Mouse (Mus musculus): ENCODE data around the gene Ppp1r27.

Gene Ppp1r27

DNA sequence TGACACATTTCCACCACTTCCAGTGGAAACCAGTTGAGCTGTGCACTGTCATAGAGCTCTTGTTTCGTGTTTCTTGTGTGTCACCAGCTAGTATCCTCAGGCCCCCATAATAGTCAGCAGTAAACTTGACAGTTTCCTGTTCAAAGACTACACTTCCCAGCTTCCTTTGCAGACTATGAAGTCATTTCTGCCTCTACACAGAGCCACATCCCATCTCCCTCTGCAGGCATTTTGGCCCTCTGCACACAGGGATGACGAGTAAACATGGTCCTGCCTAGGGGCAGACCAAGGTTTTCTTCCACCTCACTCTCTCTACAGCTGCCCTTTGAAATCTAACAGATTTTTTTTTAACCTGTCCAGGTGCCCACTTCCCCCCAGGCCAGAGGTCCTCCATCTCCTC, 3.5 kb downstream of the Ppp1r27 start:
- in situ Hi-C loops (cut with MseI, MboI), result no loop called here

DNA sequence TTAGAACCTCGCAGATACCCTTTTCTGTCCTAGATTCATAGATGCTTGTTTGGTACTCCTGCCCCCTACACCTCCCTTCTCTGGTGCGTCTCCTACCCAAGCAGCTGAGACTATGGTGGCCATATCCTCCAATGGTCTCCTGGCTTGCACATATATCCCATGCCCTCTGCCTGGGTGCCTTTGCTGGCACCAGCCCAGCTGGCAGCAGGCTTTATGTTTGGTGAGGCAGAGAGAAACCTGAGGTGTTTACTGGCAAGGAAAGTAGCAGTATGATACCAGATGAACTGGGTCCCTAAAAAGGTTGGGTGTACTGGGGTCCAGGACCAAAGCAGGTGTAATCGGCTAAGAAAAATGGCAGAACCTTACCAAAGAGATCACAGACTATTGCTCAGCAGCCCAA, 5.0 kb downstream of the Ppp1r27 start:
- in situ Hi-C loops (cut with MseI, MboI), result no loop called here

DNA sequence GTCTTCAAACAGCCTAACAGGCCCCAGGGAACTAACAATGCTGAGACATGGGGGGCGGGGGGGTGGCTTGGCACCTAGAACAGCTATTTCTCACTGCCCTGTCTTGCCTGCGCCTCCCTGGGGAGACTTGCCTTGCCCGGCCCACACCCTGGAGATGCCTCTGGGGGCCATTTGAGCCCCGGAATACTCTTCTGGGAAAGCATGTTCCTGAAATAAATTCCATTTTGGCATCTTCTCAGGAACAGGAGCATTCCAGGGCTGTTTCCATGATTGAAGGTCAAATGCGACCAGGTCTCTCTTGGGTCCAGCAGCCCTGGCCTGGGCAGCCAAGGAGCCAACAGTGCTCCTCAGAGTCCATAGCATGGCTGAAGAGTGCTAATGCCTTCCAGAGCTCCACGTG, 8.6 kb downstream of the Ppp1r27 start:
- in situ Hi-C loops (cut with MseI, MboI), result no loop called here

GRCm38 (mm10) chr11:120541907-120542306, 9.0 kb downstream of the Ppp1r27 start:
- in situ Hi-C loops (cut with MseI, MboI), result no loop called here

- in situ Hi-C loops (cut with MseI, MboI), result no loop called here
Measured at GRCm38 (mm10) chr11:120539285-120540014, 11.5 kb downstream of the Ppp1r27 start.

GRCm38 (mm10) chr11:120538955-120539284, 12.0 kb downstream of the Ppp1r27 start:
- in situ Hi-C loops (cut with MseI, MboI), result no loop called here

DNA sequence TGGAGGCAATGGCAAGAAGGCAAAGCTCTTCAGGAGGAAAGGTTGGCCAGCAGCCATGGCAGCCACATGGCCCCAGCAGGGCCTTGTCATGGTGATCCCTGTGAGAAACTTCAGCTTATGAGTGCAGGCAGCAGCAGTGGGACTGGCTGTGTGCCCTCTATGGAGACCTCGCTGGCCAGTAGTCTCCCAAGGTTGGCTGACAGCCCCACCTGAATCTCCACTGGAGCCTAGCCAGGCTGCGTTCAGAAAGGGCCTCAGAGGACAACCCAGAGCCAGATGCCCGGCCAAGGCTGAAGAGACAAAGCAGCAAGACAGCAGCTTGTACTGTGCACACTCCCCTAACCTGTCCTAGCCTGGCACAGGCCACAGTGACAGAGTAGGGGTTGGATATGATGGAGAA, 12.4 kb downstream of the Ppp1r27 start:
- in situ Hi-C loops (cut with MseI, MboI), result no loop called here

DNA sequence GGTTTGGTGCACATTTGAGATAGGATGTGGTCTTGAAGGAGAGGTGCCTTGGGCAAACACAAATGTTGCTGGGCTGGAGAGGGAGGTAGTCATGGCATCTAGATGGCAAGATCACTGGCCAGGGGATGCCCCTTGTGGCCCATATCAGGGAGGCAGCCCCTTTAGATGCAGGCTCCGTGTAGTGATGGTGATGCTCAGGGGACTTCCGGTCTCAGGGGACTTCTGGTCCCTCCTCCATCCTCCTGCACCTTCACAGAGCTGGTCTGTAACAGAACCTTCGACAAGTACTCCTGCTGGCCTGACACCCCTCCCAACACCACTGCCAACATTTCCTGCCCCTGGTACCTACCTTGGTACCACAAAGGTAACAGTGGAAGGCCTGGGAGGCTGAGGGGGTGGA, 15.1 kb downstream of the Ppp1r27 start:
- in situ Hi-C loops (cut with MseI, MboI), result no loop called here

DNA sequence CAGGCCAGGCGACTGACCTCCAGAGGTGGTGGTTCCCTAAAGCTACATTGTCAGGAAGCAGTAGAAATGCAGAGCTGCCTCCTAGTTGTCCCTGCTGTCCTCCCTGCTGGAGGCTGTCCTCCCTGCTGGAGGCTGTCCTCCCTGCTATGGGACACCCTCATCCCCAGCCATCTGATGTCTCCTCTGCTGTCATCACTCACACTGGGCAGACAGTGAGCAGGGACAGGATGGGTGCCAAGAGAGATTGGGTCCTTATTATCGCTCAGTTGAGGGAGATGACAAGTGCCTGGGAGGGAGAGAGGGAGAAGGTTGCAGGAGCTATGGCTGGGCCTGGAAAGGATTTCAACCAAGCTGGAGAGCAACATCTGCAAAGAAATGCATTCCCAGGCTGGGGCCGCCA, 15.8 kb downstream of the Ppp1r27 start:
- in situ Hi-C loops (cut with MseI, MboI), result no loop called here

DNA sequence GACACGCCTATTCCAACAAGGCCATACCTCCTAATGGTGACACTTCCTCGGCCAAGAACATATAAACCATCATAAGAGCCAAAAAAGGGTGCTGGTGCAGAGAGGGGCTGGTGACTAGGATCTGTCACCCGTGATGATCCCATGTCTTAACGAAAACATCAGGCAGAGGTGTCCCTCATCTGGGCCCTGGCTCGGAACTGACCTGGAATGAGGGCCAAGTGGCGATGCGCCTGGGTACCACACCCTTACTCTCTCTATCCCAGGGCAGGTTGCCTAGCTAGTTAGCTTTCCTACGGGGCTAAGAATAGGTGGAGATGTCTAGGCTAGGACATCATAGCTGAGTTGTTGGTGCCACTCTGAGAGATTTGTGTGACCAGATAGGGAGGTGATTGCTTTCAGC, 16.8 kb downstream of the Ppp1r27 start:
- in situ Hi-C loops (cut with MseI, MboI), result no loop called here

DNA sequence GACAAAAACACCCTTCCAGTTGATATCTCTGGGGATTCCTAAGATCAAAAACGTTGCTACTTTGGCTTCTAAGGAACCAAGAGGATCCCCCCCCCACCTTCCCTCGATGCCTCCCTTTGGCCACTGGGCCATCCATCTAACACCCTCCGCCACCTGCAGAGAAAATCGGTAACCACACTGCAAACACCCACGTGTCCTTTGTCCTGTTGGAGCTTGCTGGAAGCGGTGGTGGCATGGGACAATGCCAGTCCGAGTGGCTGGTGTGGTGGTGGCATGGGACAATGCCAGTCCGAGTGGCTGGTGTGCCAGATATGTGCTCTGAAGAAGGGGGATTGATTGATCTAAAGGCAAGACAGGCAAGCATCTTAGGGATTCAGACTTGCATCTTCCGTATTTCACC, 19.3 kb downstream of the Ppp1r27 start:
- in situ Hi-C loops (cut with MseI, MboI), result no loop called here

GRCm38 (mm10) chr11:120530085-120530964, 20.6 kb downstream of the Ppp1r27 start, which contains the start of gene Gcgr:
Gene Gcgr (plus strand): TSS chr11:120530699.
- in situ Hi-C loops (cut with MseI, MboI), result no loop called here

GRCm38 (mm10) chr11:120528903-120529302, 22.0 kb downstream of the Ppp1r27 start:
- in situ Hi-C loops (cut with MseI, MboI), result no loop called here

- in situ Hi-C loops (cut with MseI, MboI), result no loop called here
Measured at GRCm38 (mm10) chr11:120527690-120528354, 23.1 kb downstream of the Ppp1r27 start.

DNA sequence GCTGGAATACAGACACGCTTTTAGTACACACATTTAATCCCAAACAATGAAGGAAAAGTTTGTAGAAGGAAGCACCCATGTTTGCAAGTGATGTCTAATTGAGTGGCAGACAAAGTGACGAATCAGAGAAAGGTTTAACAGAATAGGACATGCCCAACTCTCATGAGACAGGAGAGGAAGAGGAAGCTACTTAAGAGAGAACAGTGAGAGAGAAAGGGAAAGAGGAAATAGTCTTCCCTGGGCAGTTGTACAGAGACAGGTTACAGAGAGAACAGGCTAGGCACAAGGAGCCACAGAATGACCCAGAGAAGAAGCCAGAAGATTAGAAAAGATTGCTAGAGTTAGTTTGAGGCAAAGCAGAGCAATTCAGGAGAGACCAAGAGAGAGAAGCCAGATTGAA, 25.0 kb downstream of the Ppp1r27 start:
- in situ Hi-C loops (cut with MseI, MboI), result no loop called here

- in situ Hi-C loops (cut with MseI, MboI), result loop anchor here in 1 of 2 experiments (5.0 kb wide), 1 partner anchor 35 kb away; no protein-coding TSS in a partner anchor
Measured at GRCm38 (mm10) chr11:120522581-120522980, 28.4 kb downstream of the Ppp1r27 start.

DNA sequence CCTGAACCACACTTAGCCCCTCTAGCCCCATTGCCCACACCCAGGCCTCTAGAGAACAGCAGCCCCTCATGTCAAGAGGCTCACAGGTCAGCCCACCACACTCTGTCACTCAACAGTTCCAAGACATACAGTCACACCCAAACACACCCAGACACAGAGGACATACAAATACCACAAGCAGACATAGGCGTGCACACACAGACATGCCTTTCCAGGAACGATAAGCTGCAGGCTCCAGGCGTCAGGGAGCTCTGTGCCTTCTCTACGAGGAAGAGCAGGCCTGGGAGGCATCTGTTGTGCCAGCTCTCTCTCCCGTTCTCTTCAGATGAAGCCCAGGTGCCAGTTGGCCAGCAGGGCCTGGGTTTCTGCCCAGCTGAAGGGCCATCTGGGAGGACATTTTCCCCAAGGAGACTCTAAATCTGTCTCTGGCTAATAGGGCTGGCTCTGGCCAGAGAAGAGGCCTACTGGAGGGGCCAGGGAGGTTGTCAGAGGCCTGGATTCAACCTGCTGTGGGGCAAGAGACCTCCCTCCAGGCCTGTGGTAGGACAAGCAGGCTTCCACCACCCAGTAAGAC, 29.9 kb downstream of the Ppp1r27 start:
- in situ Hi-C loops (cut with MseI, MboI), result loop anchor here in 1 of 2 experiments (5.0 kb wide), 1 partner anchor 36 kb away; no protein-coding TSS in a partner anchor

DNA sequence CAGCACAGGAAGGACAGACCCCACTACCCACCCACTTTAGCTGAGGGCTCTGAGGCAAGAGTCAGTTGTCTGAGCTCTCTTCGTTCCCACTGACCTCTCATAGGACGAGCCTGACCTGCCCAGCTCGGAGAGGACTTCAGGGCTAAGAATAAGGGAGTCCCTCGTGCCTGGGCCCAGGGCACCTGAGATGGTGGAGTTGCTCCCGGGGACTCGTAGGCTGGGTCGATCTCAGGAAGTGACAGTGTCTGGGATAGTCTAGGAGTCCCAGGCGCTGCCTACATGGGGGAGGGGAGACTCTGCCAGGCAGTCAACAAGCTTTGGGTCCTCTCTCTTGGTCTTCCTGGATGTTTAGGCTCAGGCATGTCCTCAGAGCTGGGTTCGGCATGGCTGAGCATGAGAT, 30.4 kb downstream of the Ppp1r27 start:
- in situ Hi-C loops (cut with MseI, MboI), result loop anchor here in 1 of 2 experiments (5.0 kb wide), 1 partner anchor 37 kb away; no protein-coding TSS in a partner anchor

DNA sequence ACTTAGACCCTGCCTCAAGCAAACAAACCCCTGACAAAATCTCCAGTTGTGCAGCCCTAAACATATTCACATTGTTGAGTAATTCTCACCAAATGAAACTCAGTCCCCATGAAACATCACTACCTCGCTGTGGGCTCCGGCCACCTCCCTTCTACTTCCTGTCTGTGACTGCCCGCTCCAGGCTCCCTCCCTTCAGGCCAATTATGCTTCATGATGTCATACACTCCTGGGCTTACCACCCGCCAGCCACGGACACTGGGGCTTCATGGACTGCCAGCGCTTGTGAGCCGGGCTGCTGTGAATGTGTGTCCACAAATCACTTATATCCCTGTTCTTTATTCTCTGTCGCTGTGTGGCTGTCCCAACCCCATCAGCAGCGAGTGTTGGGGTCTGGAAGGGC, 31.2 kb downstream of the Ppp1r27 start:
- in situ Hi-C loops (cut with MseI, MboI), result loop anchor here in 1 of 2 experiments (5.0 kb wide), 1 partner anchor 38 kb away; no protein-coding TSS in a partner anchor

DNA sequence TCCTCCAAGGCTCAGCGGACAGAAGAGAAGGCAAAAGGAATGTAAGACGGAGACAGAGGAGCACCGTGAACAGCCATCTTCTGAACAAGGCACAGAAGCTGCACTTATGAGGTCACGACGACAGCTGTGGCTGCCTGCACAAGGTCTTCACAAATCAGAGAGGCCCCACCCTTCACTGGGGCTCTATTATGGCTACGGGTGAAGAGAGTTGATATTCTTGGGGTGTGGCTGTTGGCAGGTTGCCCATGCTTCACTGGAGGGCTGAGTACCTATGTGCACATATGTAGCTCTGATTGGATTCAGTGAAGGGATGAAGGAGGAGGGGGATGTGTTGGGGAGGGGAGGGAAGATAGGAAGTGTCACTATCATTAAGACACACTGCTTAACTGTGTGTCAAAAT, 32.4 kb downstream of the Ppp1r27 start:
- in situ Hi-C loops (cut with MseI, MboI), result no loop called here

- in situ Hi-C loops (cut with MseI, MboI), result no loop called here
Measured at GRCm38 (mm10) chr11:120518027-120518426, 32.9 kb downstream of the Ppp1r27 start.

DNA sequence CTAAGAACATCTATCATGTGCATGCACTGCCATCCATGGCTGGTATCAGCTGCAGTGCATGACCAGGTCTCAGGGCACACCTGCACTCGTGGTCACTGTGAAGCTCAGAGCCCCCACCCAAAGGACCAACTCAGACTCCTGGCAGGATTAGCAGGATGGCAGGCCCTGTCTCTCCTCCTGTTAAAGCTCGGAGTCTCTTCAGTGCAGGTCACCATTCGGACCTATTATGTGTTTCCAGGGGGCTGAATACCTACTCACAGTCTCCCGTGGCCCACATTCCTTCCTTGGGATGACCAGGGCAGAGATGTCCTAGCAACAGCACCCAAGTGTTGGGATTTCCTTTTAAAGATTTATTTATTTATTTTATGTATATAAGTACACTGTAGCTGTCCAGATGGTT, 33.8 kb downstream of the Ppp1r27 start:
- in situ Hi-C loops (cut with MseI, MboI), result no loop called here
